Mouse (Mus musculus) megakaryocyte-erythroid progenitor cell, adult 5-6 weeks (primary cell): ENCODE data around the gene Ptdss2. TPM values are rescaled to one million over a fixed set of nuclear protein-coding genes. Genes with fewer than 3 reads are reported as not detected.
A peak's percentile ranks its signal among the peaks of the same experiment; 100 is the strongest.

Experiments
- ATAC-seq: replicated peaks from 2 replicates; pipeline ENCODE4 v1.8.0; 2016; ENCODE audit warnings: mild to moderate bottlenecking, inconsistent platforms; ENCODE audit not compliant: severe bottlenecking, poor library complexity, low FRiP score, low TSS enrichment
- total RNA-seq, 2 experiments: library from RNA; stranded (forward) in 1 of 2; stranded (reverse) in 1 of 2; fragments of 200-1000, 215-1000 nt in 1 of 2; fragments of >200 nt in 1 of 2; fragmentation: Nextera tagmentation in 1 of 2; gene quantifications; 2 replicates each; pipeline ENCODE4 v1.2.3; 2014 to 2017

Gene Ptdss2
- total RNA-seq (2014; fragmentation: Nextera tagmentation) (59.0 and 64.0 TPM in 2 replicates), total RNA-seq (2017) (14.0 and 21.1 TPM in 2 replicates)

DNA sequence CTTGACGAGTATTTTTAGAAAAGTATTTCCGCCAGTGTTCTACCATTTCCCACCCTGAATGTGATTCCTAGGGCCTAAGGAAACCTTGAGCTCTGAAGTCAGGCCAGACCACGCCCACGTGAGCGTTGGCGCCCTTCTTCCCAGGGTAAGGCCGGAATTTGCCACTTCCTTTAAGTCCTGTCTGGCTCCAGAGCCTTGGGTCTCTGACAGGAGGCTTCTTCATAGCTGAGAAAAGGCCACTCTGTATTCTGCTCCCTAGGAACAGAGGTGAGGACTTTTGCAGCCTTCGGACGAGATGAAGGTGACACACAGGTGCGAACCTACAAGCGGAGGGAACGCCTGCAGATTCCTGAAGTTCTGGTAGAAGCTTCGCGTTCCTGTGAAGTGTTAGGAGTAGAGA, at the start of gene Ptdss2:
Gene Ptdss2 (plus strand): TSS at position 138 of the 400 bp plus-strand sequence.
- no peak for ATAC-seq

DNA sequence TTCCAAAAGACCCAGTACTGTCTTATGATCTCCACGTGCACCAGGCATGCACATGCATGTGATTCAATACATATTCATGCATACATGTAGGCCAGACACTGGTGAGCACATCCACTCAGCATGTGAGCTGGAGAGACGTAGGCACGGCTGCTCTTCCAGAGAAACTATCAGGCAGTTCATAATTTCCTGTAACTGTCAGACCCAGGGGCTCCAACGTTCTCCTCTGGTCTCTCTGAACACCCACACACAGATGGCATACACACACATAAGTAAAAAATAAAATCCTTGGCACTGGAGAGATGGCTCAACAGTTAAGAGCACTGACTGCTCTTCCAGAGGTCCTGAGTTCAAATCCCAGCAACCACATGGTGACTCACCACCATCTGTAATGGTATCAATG, 48.4 kb upstream of the Ptdss2 start:
- ATAC-seq, result no peak

DNA sequence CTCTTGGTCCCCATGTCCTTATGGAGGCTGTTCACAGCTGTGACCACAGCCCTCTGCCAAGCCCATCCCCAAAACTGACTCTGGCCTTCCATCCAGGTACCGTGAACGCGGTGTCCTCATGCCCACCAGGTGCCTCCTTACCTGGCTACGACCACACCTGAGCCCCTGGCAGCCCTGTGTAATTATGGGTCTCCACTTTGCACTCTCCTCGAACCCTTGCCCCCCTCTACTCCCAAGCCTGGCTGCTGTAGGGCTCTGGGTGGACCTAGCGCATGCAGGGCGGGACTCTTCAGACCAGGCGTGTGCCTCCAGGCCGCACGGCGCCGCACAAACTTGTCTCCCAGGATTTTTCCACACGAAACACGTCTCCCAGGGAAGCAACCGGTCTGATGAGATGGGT, 44.3 kb upstream of the Ptdss2 start, which contains the start of gene Pkp3:
Gene Pkp3 (plus strand): TSS at position 378 of the 400 bp plus-strand sequence.
- ATAC-seq, result no peak

DNA sequence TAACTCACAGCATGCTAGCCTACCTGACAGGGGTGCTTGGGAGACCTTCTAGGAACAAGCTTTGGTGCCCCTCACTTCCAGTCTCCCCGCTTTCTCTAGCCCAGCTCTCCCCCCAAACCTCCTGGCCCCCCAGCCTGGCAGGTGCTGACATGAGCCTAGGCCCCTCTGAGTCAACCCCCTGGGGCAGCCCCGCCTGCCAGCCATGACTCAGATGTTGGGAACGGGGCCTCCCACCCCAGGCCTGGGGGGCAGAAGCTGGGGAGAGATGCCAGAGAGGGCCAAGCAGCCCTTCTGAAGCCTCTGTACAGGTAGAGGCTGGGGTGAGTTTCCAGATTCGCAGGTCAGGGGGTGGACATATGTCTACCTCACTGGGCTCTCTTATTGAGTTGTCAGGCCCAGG, 43.3 kb upstream of the Ptdss2 start:
- no peak for ATAC-seq

DNA sequence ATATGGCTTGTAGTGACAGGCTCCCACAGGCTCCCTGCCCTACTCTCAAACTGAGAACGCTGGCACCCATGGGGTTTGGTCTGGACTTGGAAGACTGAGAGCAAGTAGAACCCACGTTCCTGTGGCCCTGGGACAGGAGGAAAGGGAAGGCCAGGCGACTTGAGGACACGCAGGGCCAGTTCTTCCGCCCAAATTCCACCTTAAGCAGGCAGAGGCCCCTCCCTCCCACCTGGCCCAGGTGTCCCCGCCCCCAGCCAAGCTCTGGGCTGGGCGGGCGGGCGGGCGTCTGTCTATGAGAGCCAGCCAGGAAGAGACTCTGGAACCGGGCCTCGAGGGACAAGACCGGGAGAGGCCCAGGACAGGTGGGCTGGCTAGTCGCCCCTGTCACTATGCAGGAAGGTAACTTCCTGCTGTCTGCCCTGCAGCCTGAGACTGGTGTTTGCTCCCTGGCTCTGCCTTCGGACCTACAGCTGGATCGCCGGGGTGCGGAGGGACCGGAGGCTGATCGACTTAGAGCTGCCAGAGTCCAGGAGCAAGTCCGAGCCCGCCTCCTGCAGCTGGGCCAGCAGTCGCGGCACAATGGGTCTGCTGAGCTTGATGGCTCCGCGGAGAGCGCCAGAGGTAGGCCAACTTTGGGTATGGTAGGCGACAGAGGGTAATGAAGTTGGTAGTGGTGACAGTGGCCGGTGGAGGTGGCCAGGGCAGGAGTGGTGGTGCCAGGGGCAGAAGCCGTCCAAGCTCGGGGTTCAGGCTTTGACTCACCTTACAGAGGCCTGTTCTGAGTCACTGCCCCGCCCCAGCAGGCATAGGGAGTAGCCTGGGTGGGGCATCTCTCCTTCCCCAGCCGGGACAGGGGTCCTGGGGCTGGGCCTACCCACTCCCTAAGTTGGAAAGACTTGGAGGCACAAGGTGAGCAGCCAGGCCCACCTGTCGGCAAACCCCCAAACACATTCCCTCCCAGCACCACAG, 42.4 kb upstream of the Ptdss2 start:
- no peak for ATAC-seq

DNA sequence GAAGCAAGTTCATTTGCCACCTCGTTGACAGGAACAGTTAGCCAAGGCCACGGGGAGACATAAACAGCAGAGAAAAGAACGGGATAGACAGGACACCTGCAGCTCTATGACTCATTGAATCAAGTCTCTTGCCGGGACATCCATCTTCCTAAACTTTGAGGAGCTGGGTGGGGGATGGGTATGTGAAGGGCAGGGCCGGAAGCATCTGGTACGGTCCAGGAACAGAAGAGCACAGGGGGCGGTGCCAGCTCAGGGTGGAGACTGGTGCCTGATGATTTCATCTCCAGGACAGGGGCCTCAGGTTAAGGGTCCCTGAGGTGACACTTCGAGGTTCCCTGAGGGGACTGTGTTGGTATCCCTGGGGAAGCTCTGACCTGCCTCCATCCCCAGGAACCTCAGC, 34.3 kb upstream of the Ptdss2 start:
- ATAC-seq, result 0 out of 2 replicates have a peak, but pooled peaks have one; percentile 22

DNA sequence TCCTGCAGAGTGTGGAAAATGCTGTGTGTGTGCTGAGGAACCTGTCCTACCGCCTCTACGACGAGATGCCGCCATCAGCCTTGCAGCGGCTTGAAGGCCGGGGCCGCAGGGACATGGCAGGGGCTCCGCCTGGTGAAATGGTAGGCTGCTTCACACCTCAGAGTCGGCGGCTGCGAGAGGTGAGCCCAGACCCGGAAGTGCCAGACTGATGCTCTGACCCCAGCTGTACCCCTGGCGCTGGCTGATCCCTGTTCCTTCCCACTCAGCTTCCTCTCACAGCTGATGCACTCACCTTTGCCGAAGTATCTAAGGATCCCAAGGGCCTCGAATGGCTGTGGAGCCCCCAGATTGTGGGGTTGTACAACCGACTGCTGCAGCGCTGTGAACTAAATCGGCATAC, 33.7 kb upstream of the Ptdss2 start:
- ATAC-seq, result 0 out of 2 replicates have a peak, but pooled peaks have one; percentile 32

DNA sequence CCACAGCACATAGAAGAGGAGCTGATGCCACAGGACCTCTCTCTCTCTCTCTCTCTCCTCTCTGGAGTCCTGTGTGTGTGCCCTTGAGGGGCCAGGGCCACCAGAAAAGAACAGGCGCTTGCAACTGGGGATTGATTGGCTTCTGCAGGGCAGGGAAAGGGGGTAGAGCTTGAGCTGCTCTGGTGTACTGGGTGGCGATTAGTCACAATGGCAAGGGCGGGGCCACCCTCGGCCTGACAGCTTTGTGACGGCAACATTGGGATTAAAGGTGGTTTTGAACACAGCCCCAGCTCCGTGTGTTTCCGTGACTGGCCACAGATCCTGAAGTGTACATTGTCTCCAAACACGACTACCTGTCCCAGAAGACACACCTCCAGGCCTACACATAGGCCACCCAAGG, 32.0 kb upstream of the Ptdss2 start:
- no peak for ATAC-seq

DNA sequence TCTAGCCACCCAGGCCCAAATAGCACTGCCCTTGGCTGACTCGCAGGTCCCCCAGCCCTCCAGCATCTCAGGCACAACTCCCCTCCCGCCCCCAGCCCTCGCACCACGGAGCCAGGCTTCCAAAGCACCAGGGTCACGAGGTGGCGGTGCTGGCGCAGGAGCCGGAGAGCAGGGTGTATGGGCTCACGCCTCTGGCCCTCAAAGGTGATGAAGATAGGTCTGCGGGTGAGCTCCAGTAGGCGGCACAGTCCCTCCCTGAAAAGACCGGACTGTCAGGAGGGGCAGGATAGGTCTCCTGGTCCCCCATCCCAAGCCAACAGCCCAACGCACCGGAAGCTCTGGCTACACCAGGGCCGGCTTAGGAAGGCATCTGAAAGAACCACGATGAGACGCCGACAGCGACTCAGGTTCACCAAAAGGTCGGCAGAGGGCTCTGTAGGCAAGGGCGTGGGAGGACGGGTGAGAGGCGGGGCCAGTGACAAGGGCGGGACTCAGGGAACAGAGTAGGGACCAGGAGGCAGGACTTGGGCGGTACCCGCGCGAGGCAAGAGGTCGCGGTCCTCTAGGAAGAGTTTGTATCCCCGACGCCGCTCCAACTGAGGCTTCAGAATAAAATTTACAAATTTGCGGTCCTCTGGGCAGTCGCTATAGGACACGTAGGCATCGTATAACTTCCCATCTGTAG, 30.0 kb upstream of the Ptdss2 start:
- ATAC-seq, result peak; percentile 93

DNA sequence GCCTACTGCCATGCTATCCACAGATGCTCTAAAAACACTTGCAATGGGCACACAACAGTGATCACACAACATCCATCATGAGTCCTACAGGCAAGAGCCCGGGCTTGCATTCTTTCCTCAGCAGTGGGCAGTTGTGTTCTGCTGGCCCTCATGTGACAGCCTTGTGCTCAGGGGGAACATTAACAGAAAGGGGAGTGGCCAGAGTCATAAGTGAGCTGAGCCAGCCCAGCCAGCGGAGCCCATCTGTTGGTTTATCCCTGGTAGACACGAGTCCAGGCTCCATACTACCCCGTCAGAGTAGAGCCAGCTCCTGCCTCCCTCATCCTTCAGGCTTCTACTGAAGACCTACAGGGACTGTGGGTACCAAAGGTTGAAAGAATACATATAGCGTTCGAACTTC, 28.2 kb upstream of the Ptdss2 start:
- no peak for ATAC-seq

DNA sequence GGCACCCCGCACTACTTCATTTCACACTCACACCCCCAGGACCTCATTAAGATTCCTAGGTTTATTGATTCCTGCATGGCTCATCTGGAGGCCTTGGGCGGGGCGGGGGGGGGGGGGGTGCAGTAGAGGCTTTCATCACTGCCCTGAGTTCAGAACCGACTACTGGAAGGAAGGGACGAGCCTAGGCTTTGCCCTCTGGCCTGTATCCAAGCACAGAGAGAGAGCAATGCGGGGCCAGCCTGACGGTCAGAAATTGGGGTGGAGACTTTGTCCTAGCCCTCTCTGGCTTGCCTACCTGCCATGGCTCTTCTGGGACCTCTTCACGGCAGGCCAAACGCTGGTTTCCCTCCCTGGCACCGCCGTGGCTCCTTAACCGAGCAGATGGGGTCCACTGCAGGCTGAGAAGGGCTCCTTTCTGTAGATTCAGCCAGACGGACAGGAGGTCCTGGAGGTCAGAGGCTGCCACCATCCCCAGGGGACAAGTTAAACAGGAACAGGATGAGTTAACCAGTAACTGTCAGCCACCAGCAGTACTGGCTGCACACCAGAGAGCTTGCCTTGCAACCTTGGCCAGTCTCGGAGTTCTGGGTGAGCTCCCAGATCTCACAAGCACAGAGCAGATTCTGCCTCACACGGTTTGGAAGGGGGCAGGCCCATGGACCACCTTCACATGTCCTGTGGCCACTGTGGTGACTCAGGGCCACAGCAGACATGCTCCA, 27.5 kb upstream of the Ptdss2 start:
- ATAC-seq, result no peak

DNA sequence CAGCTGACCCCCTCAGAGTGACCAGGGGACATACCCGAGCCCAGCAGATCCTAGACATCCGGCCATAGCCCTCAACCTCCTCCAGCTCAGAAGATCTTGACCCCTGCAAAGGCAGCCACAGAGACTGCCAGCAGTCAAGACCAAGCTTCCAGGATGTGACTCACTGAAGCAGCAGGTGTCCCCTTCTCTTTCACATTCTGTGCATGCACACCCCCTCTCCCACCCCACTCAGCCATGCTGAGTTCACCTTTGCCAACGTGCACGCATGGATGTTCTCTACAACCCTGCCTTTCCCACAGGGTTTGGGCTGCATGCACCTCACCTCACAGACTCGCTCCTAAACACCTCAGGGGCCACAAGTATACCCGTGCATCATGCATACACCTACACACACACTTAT, 26.2 kb upstream of the Ptdss2 start:
- no peak for ATAC-seq

DNA sequence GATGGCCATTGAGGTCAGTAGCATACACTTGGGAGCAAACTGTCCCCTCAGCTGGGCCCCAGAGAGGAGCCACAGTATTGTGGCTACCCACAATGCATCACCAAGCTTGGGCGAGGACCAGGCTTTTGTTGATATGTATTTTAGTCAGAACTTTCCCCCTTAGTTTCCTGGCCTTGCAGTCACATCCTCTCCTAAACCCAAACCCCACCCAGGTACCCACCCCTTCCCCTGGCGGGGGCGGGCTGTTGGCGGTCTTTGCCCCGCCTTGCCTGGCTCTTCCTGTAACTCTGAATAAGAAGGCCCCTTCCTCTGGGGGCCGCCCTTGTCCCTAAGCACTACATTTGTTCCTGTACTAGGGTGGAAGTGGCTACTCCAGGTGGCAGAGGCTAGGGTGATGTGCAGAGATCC, 25.5 kb upstream of the Ptdss2 start:
- ATAC-seq, result peak; percentile 35

DNA sequence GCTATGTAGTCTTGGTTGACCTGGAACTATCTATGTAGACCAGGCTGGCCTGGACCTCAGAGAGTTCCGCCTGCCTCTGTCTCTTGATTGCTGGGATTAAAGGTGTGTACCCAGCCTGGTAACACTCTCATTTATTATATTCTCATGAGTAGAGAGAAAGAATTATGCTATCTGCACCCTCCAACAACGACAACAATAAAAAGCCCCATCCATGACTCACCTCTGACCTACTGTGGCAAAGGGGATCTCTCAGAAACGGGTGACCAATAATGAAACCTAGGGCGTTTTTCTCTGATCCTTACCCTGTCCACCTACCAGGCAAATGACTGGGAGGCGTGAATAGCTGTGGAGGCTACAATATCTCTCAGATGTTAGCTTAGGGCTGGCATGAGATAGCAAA, 25.0 kb upstream of the Ptdss2 start:
- no peak for ATAC-seq

DNA sequence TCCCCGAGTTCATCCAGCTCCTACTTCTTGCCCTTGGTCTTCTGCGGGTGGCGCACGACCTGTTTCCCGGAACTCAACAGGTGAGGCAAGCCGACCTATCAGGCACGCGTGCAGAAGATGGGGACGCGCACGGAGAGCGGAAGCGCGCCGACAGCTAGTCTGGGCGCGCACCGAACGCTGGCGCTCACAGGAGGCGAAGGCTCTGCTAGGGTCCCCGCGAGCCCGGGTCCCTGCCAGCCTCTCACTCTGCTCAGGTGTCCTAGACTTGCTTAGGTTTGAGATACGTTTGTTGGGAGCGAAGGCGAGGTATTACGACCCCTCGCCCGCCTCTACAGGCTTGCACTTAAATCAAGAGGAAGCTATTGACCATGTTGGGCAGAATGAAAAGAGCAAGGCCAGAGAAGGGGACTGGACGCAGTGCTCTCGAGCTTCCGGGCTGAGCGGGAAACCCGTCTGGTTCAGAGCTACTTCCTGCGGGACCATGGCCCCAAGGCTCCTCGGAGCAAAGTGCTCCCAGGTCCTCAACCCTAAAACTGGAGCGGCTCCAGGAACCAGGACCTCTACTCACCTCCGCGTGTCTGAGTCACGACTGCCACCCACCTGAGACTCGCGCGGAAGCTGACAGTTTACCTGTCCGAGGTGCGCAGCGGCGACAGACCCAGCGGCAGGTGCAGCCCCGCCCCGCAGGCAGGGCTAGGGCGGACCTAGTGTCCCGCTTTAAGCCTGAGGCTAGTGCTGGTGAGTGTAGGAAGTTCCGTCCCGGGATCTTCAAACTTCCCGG, 22.1 kb upstream of the Ptdss2 start, which contains the start of gene Sigirr:
Gene Sigirr (minus strand): TSS at position 662 of the 781 bp plus-strand sequence.
- ATAC-seq, result 0 out of 2 replicates have a peak, but pooled peaks have one; percentile 24

DNA sequence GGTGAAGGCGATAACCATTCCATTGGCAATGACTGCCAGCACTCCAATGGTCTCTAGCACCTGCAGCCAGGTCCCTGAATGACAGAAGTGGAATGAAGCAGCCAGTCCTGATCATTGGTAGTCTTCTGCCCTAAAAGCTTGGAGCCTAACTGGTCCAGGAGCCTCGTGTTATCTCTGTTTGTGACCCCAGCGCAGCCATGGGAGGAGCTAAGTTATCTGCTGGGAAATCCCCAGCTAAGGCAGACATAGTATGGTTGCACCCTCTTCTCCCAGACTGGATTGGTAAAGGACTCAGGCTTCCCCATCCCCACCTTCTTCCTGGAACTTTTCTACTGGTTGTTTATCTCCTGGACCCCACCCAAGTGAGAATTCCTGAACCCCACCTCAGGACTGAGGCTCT, 19.0 kb upstream of the Ptdss2 start:
- ATAC-seq, result peak; percentile 77

DNA sequence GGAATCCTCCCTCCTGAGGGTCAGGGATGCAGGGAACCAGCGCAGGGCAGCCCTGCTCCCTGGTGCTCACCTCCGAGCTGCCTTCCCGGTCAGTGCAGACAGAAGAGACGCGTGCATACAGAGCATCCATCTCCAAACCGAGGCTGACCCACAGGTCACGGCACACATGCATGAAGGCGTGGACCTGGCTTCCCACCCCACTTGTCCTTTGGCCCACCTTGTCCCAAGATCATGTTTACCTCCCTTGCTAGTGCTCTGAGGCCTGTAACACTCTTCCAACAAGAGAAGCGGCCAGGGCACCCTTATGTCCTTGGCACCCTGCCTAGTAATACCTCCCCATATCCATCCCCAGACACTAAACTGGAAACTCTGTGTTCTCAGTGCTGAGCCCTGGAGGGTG, 6.3 kb upstream of the Ptdss2 start:
- ATAC-seq, result no peak

DNA sequence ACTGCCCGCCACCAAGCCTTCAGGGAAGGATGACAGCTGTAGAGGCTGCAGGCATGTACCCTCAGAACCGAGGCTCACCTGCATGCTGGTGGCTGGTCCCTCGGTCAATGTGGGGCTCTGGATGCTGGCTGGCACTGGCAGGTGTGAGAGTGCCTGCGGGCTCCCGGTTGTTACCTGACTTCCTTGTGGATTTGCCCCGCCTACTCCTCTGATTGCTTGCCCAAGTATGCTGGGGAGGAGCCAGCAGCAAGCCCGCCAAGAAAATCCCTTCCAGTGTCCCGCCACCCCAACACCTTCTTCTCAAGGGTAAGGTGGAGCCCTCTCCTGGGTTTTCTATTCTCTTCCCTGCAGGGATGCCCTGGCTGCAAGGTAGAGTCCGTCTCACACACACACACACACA, 4.5 kb upstream of the Ptdss2 start, which contains the start of gene Ano9:
Gene Ano9 (minus strand): TSS at position 171 of the 400 bp plus-strand sequence.
- ATAC-seq, result no peak

DNA sequence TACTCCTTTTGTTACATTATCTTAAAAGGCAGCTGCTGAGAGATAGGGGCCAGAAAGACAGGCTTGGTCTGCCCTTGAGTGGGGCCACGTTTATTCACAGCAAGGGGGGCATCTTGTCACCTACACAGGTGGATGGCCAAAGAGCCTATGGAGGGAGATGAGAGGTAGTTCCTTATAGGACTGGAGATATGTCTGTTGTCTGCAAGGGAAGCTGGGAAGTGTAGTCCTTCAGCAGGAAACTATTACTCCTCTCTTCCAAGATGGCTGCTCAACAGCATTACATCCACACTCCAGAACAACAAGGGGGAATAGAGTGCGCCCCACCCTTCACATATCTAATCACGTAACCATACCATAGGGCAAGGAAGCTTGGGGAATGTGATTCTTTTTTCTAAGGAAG, 2.7 kb upstream of the Ptdss2 start:
- no peak for ATAC-seq
